Mouse (Mus musculus) embryonic facial prominence, embryonic 12.5 days (tissue): ENCODE results near the gene Asb5. TPM values are rescaled to one million over a fixed set of nuclear protein-coding genes. Genes with fewer than 3 reads are reported as not detected.

Experiments used
- ATAC-seq: fragments of 200-750 bp; cut with Nextera tagmentation; 2 replicates; pipeline ENCODE4 v1.8.0; 2017; ENCODE audit not compliant: insufficient number of reproducible peaks, insufficient read depth, low FRiP score, low TSS enrichment
- H3K27ac ChIP-seq: fragments of 300-500 bp; sonication (generic); 2 replicates; pipeline ENCODE4 v1.5.1; 2016; ENCODE audit warnings: mild to moderate bottlenecking
- H3K27me3 ChIP-seq: fragments of 300-500 bp; sonication (generic); 2 replicates; pipeline ENCODE4 v1.6.1; 2016; ENCODE audit warnings: mild to moderate bottlenecking, moderate library complexity
- H3K36me3 ChIP-seq: fragments of 300-500 bp; sonication (generic); 2 replicates; pipeline ENCODE4 v1.6.1; 2016; ENCODE audit warnings: mild to moderate bottlenecking
- H3K4me1 ChIP-seq: fragments of 300-500 bp; sonication (generic); 2 replicates; pipeline ENCODE4 v1.6.1; 2016
- H3K4me2 ChIP-seq: fragments of 300-500 bp; sonication (generic); replicated peaks from 2 replicates; pipeline ENCODE4 v1.6.1; 2016; ENCODE audit warnings: mild to moderate bottlenecking, moderate library complexity
- H3K4me3 ChIP-seq: fragments of 300-500 bp; sonication (generic); 2 replicates; pipeline ENCODE4 v1.5.1; 2016; ENCODE audit warnings: mild to moderate bottlenecking
- H3K9ac ChIP-seq: fragments of 300-500 bp; sonication (generic); 2 replicates; pipeline ENCODE4 v1.6.1; 2016; ENCODE audit warnings: mild to moderate bottlenecking, moderate library complexity
- H3K9me3 ChIP-seq: fragments of 300-500 bp; sonication (generic); 2 replicates; pipeline ENCODE4 v1.6.1; 2016; ENCODE audit warnings: mild to moderate bottlenecking, moderate library complexity
- WGBS: fragments of 180-500 bp; shearing (Covaris S2); methylation state at CpG from one replicate; pipeline ENCODE4 v1.1.7; 2016; 5-methylcytosine and 5-hydroxymethylcytosine counted together
- polyA plus RNA-seq: library from polyadenylated mRNA; unstranded; fragments of >200 nt; fragmentation: Nextera tagmentation; extraction: Ambion mirVana; gene quantifications from 2 replicates; pipeline ENCODE4 v1.2.1, GENCODE M21; 2016

The Asb5 gene
- polyA plus RNA-seq, 1 experiment from 2014 or later, result 7.5 TPM

DNA sequence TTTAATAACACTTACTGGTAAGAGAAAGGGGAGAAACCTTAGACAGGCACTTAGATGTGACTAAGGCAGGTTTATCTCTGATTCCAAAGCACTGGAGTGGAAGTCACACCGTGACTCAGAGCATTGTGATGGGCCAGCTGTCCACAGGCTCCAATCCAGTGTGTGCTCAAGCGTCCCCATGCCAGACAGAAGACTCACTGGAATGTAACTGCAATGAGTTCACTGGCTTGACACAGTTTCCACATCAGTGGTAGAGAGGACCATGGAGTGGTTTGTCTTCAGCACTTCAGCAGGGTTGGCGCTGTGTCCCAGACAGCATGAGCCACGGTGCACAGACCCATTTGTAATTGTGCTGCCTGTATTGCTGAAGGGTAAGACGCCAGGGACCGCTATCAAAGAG is 19.0 kb downstream of the Asb5 start:
- WGBS, result 80% methylated on average over 6 of the region's 6 CpGs
- H3K27ac ChIP-seq, result no peak overlapping the region
- H3K9ac ChIP-seq, result no peak overlapping the region
- H3K4me3 ChIP-seq, result no peak overlapping the region
- no peaks in the 10 kb centered on the region for H3K36me3 ChIP-seq
- H3K4me2 ChIP-seq, result no peak overlapping the region
- H3K4me1 ChIP-seq, result no peaks in the 10 kb centered on the region
- no peaks in the 10 kb centered on the region for H3K9me3 ChIP-seq
- no peaks in the 10 kb centered on the region for H3K27me3 ChIP-seq
- no peak for ATAC-seq

GRCm38 (mm10) chr8:54550026-54550574 is 20.7 kb downstream of the Asb5 start:
- no peaks in the 10 kb centered on the region for H3K4me1 ChIP-seq
- H3K4me2 ChIP-seq, result no peak overlapping the region
- H3K36me3 ChIP-seq, result no peaks in the 10 kb centered on the region
- ATAC-seq, result no peak
- H3K27me3 ChIP-seq, result no peaks in the 10 kb centered on the region
- no peak overlapping the region for H3K27ac ChIP-seq
- H3K9me3 ChIP-seq, result no peaks in the 10 kb centered on the region
- H3K4me3 ChIP-seq, result no peak overlapping the region
- WGBS, result 92% methylated on average over 12 of the region's 12 CpGs
- no peak overlapping the region for H3K9ac ChIP-seq

GRCm38 (mm10) chr8:54554921-54555320 is 25.5 kb downstream of the Asb5 start:
- H3K4me1 ChIP-seq, result no peaks in the 10 kb centered on the region
- no peaks in the 10 kb centered on the region for H3K36me3 ChIP-seq
- H3K4me3 ChIP-seq, result no peak overlapping the region
- no peak overlapping the region for H3K4me2 ChIP-seq
- no peak overlapping the region for H3K27ac ChIP-seq
- 89% methylated on average over 2 of the region's 2 CpGs for WGBS
- ATAC-seq, result no peak
- no peak overlapping the region for H3K9ac ChIP-seq
- no peaks in the 10 kb centered on the region for H3K9me3 ChIP-seq
- no peaks in the 10 kb centered on the region for H3K27me3 ChIP-seq

DNA sequence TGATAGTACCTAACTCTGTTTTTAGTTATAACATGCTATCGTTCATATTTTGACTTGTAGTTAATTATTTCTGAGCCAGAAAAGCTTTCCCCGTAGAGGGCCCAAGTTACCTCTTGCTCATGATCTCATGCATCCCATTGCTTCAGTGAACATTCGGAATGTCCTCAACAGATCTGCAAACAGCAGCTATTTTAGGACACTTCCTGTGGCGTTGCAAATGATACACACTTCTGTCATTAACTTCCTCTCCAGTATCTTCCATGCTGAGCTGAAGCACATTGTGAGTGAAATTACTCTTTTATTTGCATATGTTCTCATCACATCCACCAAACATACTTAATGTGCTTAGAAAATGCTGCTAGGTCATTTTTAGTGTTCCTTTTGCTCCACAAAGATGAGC is 32.8 kb downstream of the Asb5 start:
- WGBS, result 78% methylated on average over 4 of the region's 4 CpGs
- H3K27me3 ChIP-seq, result no peaks in the 10 kb centered on the region
- H3K36me3 ChIP-seq, result no peaks in the 10 kb centered on the region
- H3K9ac ChIP-seq, result no peak overlapping the region
- no peak overlapping the region for H3K27ac ChIP-seq
- ATAC-seq, result no peak
- no peak overlapping the region for H3K4me3 ChIP-seq
- no peaks in the 10 kb centered on the region for H3K9me3 ChIP-seq
- H3K4me2 ChIP-seq, result no peak overlapping the region
- no peaks in the 10 kb centered on the region for H3K4me1 ChIP-seq

GRCm38 (mm10) chr8:54565181-54565580 is 35.8 kb downstream of the Asb5 start:
- Histone ChIP-seq H3K4me2 (no peak overlapping the region), H3K27me3 (0 out of 2 replicates have a peak, but pooled peaks cover 2% of the 10 kb centered on the region), H3K27ac (no peak overlapping the region), H3K36me3 (no peaks in the 10 kb centered on the region), H3K9ac (no peak overlapping the region), H3K4me3 (no peak overlapping the region), H3K4me1 (no peaks in the 10 kb centered on the region), H3K9me3 (no peaks in the 10 kb centered on the region)
- no peak for ATAC-seq
- WGBS, result 97% methylated on average over 1 of the region's 1 CpGs

DNA sequence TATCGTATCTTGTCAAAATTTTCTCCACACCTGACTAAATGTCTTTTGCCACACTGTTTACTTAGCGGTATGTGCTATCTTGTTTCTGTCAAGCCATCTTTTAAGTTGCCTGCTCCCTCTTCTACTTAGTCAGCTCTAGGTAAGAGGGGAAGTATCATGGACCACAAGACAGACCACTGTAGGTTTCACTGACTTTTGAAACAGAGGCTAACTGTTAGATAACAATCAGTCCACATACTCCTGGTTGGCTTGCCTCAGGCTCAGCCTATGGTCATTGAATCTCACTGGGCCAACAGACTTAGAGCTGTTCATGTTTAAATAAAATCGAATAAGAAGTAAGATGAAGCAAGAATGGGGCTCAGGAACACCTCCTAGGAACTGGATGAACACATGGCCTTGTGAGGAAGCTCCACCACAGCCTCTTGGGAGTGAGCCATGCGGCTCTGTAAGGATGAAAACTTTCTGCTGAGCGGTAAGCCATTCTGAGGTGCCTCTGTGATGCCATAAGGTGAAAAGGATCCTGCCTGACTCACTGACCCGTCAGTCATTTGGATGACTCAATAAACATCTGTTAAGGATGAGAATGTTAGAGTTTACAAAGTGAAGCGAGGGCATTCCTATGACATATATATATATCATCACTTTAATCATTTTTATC is 36.4 kb downstream of the Asb5 start:
- no peak for ATAC-seq
- H3K27me3 ChIP-seq, result 0 out of 2 replicates have a peak, but pooled peaks cover 2% of the 10 kb centered on the region
- no peak overlapping the region for H3K27ac ChIP-seq
- no peak overlapping the region for H3K4me2 ChIP-seq
- H3K9ac ChIP-seq, result no peak overlapping the region
- H3K4me1 ChIP-seq, result peaks cover 3% of the 10 kb centered on the region; the same call in 1 of the 2 replicates
- H3K9me3 ChIP-seq, result no peaks in the 10 kb centered on the region
- WGBS, result 86% methylated on average over 7 of the region's 7 CpGs
- no peak overlapping the region for H3K4me3 ChIP-seq
- H3K36me3 ChIP-seq, result no peaks in the 10 kb centered on the region

DNA sequence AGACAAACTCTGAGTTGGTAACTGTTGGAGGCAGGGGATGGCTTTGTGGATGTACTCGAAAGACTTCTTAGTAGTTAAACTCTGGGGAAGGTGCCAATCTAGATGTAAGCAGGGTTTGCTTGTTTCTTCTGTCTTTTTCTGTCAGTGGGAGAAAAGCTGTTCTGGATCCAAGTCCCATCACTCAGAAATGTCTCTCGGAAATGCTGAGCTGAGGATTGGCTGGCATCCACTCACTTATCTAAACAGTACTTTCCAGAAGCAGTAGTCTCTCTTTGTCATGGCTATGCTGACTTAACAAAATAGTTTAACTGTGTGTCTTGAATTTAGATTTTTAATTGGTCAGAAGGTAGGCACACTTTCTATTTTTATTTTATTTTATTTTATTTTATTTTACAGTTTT is 37.8 kb downstream of the Asb5 start:
- H3K4me2 ChIP-seq, result no peak overlapping the region
- H3K36me3 ChIP-seq, result no peaks in the 10 kb centered on the region
- H3K9me3 ChIP-seq, result no peaks in the 10 kb centered on the region
- no peak for ATAC-seq
- H3K4me3 ChIP-seq, result no peak overlapping the region
- peaks cover 10% of the 10 kb centered on the region; the same call in 1 of the 2 replicates for H3K4me1 ChIP-seq
- H3K9ac ChIP-seq, result no peak overlapping the region
- 76% methylated on average over 2 of the region's 2 CpGs for WGBS
- no peak overlapping the region for H3K27ac ChIP-seq
- 0 out of 2 replicates have a peak, but pooled peaks cover 2% of the 10 kb centered on the region for H3K27me3 ChIP-seq

- Histone ChIP-seq H3K36me3 (no peaks in the 10 kb centered on the region), H3K4me2 (no peak overlapping the region), H3K4me3 (no peak overlapping the region), H3K27me3 (0 out of 2 replicates have a peak, but pooled peaks cover 2% of the 10 kb centered on the region), H3K9ac (no peak overlapping the region), H3K4me1 (peaks cover 10% of the 10 kb centered on the region; the same call in 1 of the 2 replicates), H3K9me3 (no peaks in the 10 kb centered on the region), H3K27ac (no peak overlapping the region)
- 49% methylated on average over 15 of the region's 15 CpGs for WGBS
- no peak for ATAC-seq
Measured at GRCm38 (mm10) chr8:54570618-54571609, 41.5 kb downstream of the Asb5 start.

- H3K36me3 ChIP-seq, result no peaks in the 10 kb centered on the region
Measured at GRCm38 (mm10) chr8:54581436-54581835, 52.1 kb downstream of the Asb5 start.

GRCm38 (mm10) chr8:54582886-54583285 is 53.5 kb downstream of the Asb5 start:
- ATAC-seq, result no peak
- H3K4me2 ChIP-seq, result no peak overlapping the region
- no peaks in the 10 kb centered on the region for H3K4me1 ChIP-seq
- 57% methylated on average over 1 of the region's 1 CpGs for WGBS
- no peaks in the 10 kb centered on the region for H3K9me3 ChIP-seq
- no peak overlapping the region for H3K27ac ChIP-seq
- 0 out of 2 replicates have a peak, but pooled peaks cover 4% of the 10 kb centered on the region for H3K27me3 ChIP-seq
- H3K9ac ChIP-seq, result no peak overlapping the region
- H3K36me3 ChIP-seq, result no peaks in the 10 kb centered on the region
- H3K4me3 ChIP-seq, result no peak overlapping the region

More at GRCm38 (mm10) chr8:54581436-54581835, 52.1 kb downstream of the Asb5 start:
- Histone ChIP-seq H3K4me2 (no peak overlapping the region), H3K9me3 (no peaks in the 10 kb centered on the region), H3K27ac (no peak overlapping the region), H3K4me3 (no peak overlapping the region), H3K9ac (no peak overlapping the region), H3K4me1 (no peaks in the 10 kb centered on the region), H3K27me3 (0 out of 2 replicates have a peak, but pooled peaks cover 4% of the 10 kb centered on the region)
- ATAC-seq, result no peak
- 78% methylated on average over 3 of the region's 3 CpGs for WGBS

DNA sequence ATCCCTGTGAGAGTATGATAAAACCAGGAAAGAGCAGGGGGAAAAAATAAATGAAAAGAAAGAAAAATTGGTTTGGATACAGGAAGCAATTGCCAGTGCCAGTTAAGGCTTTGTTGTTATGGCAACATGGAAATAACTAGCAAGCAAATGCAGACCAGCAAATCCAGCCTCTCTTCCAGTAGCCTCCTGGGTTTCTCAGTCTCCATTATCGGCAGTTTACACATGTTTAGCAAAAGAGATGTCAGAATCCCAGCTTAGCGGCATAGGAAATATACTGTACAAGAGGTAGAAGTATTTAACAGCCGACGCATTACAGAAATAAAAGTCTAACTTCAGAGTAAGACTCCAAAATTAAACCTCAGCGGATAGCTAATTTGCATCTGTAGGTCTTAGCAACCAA is 65.3 kb downstream of the Asb5 start:
- H3K9me3 ChIP-seq, result no peaks in the 10 kb centered on the region
- H3K36me3 ChIP-seq, result no peaks in the 10 kb centered on the region
- H3K4me1 ChIP-seq, result no peaks in the 10 kb centered on the region
- no peak overlapping the region for H3K4me3 ChIP-seq
- H3K27me3 ChIP-seq, result no peaks in the 10 kb centered on the region
- 84% methylated on average over 5 of the region's 5 CpGs for WGBS
- no peak for ATAC-seq
- no peak overlapping the region for H3K27ac ChIP-seq
- no peak overlapping the region for H3K9ac ChIP-seq
- no peak overlapping the region for H3K4me2 ChIP-seq
